Mouse (Mus musculus) liver, adult 2 months (tissue): ENCODE data around the gene Zfp955a.
"Not testable (repeated sequence)": the region's sequence is repeated elsewhere in the genome, so short reads cannot be mapped to it uniquely, and the experiment has no call there.

ENCODE experiments used
- CTCF ChIP-seq: fragments of 200-500 bp; IDR thresholded peaks from 2 replicates; pipeline ENCODE4 v1.5.1; 2011; ENCODE audit warnings: low read depth, low read length, control low read depth
- POLR2A ChIP-seq: fragments of 200-500 bp; IDR thresholded peaks from 2 replicates; pipeline ENCODE4 v1.6.1; 2011; ENCODE audit warnings: low read length, control low read depth; ENCODE audit not compliant: insufficient read depth; ENCODE audit errors: extremely low read depth

GRCm38 (mm10) chr17:33191002-33191401 is 63.9 kb downstream of the Zfp955a start, which contains the start of gene Olfr239:
- not testable (repeated sequence) for TF ChIP-seq CTCF, POLR2A
